Mouse (Mus musculus) liver, embryonic 14.5 days (tissue): ENCODE measurements around the gene Tacc2.

Experiments
- CTCF ChIP-seq: IDR thresholded peaks from 2 replicates; pipeline ENCODE4 v1.5.1; 2016; ENCODE audit warnings: antibody characterized with exemption, low read depth, control low read depth
- EP300 ChIP-seq: IDR thresholded peaks from 2 replicates; pipeline ENCODE4 v1.6.1; 2016; ENCODE audit warnings: antibody characterized with exemption, low read depth

DNA sequence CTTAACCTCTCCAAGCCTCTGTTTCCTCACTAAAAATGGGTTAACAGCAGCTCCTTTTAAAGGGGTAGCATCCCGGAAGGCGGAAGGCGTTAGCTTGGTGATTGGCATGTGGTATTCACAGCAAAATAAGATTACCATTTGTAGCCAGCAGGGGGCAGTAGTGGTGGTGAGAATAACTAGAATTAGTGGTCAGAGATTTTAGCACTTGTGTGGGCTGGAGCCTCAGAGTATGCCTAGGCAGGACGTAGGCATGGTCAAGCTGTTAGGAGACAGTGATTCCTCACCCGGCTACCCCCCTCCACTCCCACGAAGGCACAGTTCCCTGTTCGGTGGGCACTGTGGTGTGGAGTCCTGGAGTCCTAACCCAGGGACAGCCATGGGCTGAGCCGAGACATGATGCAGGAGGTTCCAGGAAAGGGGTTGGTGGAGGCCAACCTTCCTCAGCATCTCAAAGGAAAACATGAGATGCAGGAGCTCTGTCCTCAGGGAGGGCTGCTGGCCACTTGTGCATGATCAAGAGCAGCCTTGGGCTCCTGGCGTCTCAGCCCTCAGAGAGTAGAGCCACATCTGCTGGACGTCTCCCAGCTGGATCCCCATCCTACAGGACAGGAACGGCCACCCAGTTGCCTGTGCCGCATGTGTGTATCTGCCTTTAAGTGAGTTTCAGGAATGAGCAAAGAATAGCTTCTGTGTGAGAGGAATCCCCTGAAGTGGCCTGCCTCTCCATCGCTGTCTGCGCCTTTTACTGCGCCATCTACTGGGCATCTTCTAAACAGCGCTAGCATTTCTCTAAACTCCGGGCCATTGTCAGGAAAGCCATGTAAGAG is 185.0 kb downstream of the Tacc2 start:
- TF ChIP-seq CTCF = peak; percentile 77
- no peak for TF ChIP-seq EP300
